In the genomic region with DNA sequence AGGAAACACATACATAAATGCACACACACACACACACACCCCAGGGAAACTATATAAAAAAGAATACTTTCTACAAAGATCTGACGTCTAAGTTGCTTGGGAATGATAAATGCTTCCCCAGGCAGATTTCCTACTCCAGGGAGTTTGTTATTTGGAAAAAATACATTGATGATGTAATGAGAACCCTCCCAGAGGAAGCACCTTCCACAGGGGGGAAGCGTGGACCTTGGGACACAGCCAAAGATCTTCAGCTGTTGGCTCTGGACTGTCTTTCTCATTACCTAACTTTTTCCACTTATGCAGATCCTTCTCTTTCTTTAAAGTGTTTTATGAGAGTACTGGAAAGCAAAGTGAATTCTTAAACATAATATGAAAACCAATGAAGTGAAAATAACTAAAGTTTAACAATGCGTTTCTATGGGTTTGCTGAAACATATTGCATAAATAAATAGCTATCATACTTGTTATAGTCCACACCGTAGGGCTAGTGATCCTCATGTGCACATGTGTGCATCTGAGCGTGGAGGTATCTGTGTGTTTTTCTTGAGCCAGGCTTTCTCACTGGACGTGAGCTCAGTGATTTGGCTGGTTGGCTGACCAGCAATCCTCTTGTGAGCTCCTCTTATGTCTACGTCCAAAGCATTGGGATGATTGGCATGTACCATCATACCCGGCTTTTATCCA, we compare ENCODE assay signal across 9 mouse cellular contexts. TPM values are rescaled to one million over a fixed set of nuclear protein-coding genes. Genes with fewer than 3 reads are reported as not detected.
DNase-seq lines count a peak whose midpoint lies in the region; ATAC-seq and TF ChIP-seq lines count a peak whose summit lies in the region.
"Had no signal": no experiment of that assay in that cellular context is flagged by ENCODE, and none has a peak within 500 bp of the region (broad histone marks: within the 10 kb centered on the region; RNA-seq: fewer than 3 reads in every experiment).

No protein-coding gene starts in this region.

- no peaks in the 10 kb centered on the region for H3K9me3 ChIP-seq in liver, embryonic 11.5 days (ENCODE audit: control insufficient read depth, low read length)
- H3K9me3 ChIP-seq in heart, embryonic 12.5 days (replicated peaks) = no peaks in the 10 kb centered on the region

- no peak overlapping the region for H3K4me3 ChIP-seq in liver, adult 2 months (ENCODE audit: insufficient read depth, low read depth, low read length)
- no peak overlapping the region for H3K4me3 ChIP-seq in liver, embryonic 11.5 days (ENCODE audit: low read depth, low read length)
- no peak overlapping the region for H3K4me3 ChIP-seq in heart, embryonic 12.5 days

- no peak for ATAC-seq in liver, embryonic 11.5 days (replicated peaks; ENCODE audit: low FRiP score)
- ATAC-seq in heart, embryonic 12.5 days (ENCODE audit: insufficient number of reproducible peaks, low FRiP score) = peak; percentile 67

- DNase-seq in liver, adult 2 months (ENCODE audit: extremely low read depth, low read depth, low spot score) = peak; percentile 53
- no peak for DNase-seq in liver, embryonic 11.5 days (ENCODE audit: low spot score)
- DNase-seq in kidney, postnatal 14 days = peak; percentile 73
- DNase-seq in skeletal muscle tissue, adult 2 months (ENCODE audit: low read depth, low spot score) = peak; percentile 74
- no peak for DNase-seq in c-Kit-positive CD71-positive TER-119-positive erythroid progenitor cells, embryonic 14.5 days (ENCODE audit: low spot score)
- DNase-seq in right cerebral cortex, postnatal 14 days = no peak
- DNase-seq in right cerebral cortex, adult 2 months (ENCODE audit: low spot score in 2 of 2) = no peak

- H3K9ac ChIP-seq in liver, adult 2 months (ENCODE audit: low read depth, low read length) = no peak overlapping the region
- H3K9ac ChIP-seq in liver, embryonic 11.5 days (ENCODE audit: low read depth, low read length) = no peak overlapping the region
- H3K9ac ChIP-seq in heart, embryonic 12.5 days = no peak overlapping the region

- TF ChIP-seq POLR2A in liver, adult 2 months (IDR thresholded peaks at IDR 0.05; ENCODE audit: extremely low read depth, insufficient read depth, low read length) = no peak

- WGBS in liver, adult 2 months = 64% methylated on average over 8 of the region's 8 CpGs
- WGBS in liver, embryonic 11.5 days = 82% methylated on average over 8 of the region's 8 CpGs
- 60% methylated on average over 8 of the region's 8 CpGs for WGBS in heart, embryonic 12.5 days

- peaks cover 25% of the 10 kb centered on the region for H3K4me1 ChIP-seq in liver, adult 2 months (ENCODE audit: control insufficient read depth, insufficient read depth, low read length)
- H3K4me1 ChIP-seq in liver, embryonic 11.5 days (replicated peaks; ENCODE audit: control insufficient read depth, insufficient read depth, low read length) = peaks cover under 1% of the 10 kb centered on the region
- peaks cover 24% of the 10 kb centered on the region for H3K4me1 ChIP-seq in heart, embryonic 12.5 days (replicated peaks)

- H3K27ac ChIP-seq in liver, adult 2 months (replicated peaks; ENCODE audit: insufficient read depth, low read depth, low read length) = peak overlapping the region; percentile 38; the same call in 1 of the 2 replicates
- H3K27ac ChIP-seq in liver, embryonic 11.5 days (ENCODE audit: low read depth, low read length) = no peak overlapping the region
- no peak overlapping the region for H3K27ac ChIP-seq in heart, embryonic 12.5 days (ENCODE audit: poor library complexity, severe bottlenecking)

- no peak for TF ChIP-seq CTCF in liver, adult 2 months (IDR thresholded peaks at IDR 0.05; ENCODE audit: low read depth, low read length)

- peaks cover 2% of the 10 kb centered on the region; the same call in 1 of the 2 replicates for H3K79me2 ChIP-seq in liver, adult 2 months (ENCODE audit: control insufficient read depth, insufficient read depth, low read length)

- no peaks in the 10 kb centered on the region for H3K36me3 ChIP-seq in liver, adult 2 months (ENCODE audit: control insufficient read depth, insufficient read depth, low read length)
- no peaks in the 10 kb centered on the region for H3K36me3 ChIP-seq in liver, embryonic 11.5 days (ENCODE audit: control insufficient read depth, insufficient read depth, low read length)
- H3K36me3 ChIP-seq in heart, embryonic 12.5 days = no peaks in the 10 kb centered on the region

- no peaks in the 10 kb centered on the region for H3K27me3 ChIP-seq in liver, adult 2 months (ENCODE audit: control insufficient read depth, insufficient read depth, low read length)
- no peaks in the 10 kb centered on the region for H3K27me3 ChIP-seq in liver, embryonic 11.5 days (replicated peaks; ENCODE audit: control insufficient read depth, insufficient read depth, low read length)
- no peaks in the 10 kb centered on the region for H3K27me3 ChIP-seq in heart, embryonic 12.5 days (replicated peaks)
- H3K27me3 ChIP-seq: CH12.LX had no signal

- no peak overlapping the region for H3K4me2 ChIP-seq in liver, embryonic 11.5 days
- H3K4me2 ChIP-seq in heart, embryonic 12.5 days = no peak overlapping the region

RNA-seq across cellular contexts. Expression of gene Phldb2, which starts 30.7 kb away (rescaled TPM):
- 51.2 and 58.3 TPM in 2 replicates for total RNA-seq in liver, adult 2 months (2014; rRNA removed)
- polyA plus RNA-seq in liver, adult 2 months (2012; rRNA removed) = 19.1 and 20.0 TPM in 2 replicates
- 24.3 and 25.9 TPM in 2 replicates for polyA plus RNA-seq in liver, embryonic 11.5 days (2014; fragmentation: Nextera tagmentation; extraction: Ambion mirVana)
- 58.7 and 59.2 TPM in 2 replicates for polyA plus RNA-seq in heart, embryonic 12.5 days (2016; fragmentation: Nextera tagmentation; extraction: Ambion mirVana)
- total RNA-seq: CH12.LX had no signal

Comparison
In these comparisons a context has a peak if more than half of its experiments do, and no peak if none do; other contexts are left out.
1. DNase-seq: peak in liver, adult 2 months (single experiment), kidney, postnatal 14 days (single experiment) and skeletal muscle tissue, adult 2 months (single experiment); none in liver, embryonic 11.5 days (single experiment), c-Kit-positive CD71-positive TER-119-positive erythroid progenitor cells, embryonic 14.5 days (single experiment), right cerebral cortex, postnatal 14 days (single experiment) and right cerebral cortex, adult 2 months (0 of 2).